Mouse (Mus musculus): ENCODE results near the gene Pklr. TPM values are rescaled to one million over a fixed set of nuclear protein-coding genes. Genes with fewer than 3 reads are reported as not detected.

The Pklr gene
- polyA plus RNA-seq, 1 experiment from 2014 or later = 91.8 TPM

- under 1% methylated on average over 43 of the region's 43 CpGs for WGBS
- no peak for TF ChIP-seq CTCF (IDR thresholded peaks at IDR 0.05; ENCODE audit: low read depth)
- peak within 1 kb of the TSS; percentile 88 for H3K4me2 ChIP-seq (replicated peaks; ENCODE audit: low read depth)
- peaks cover 68% of the 10 kb centered on the region for H3K36me3 ChIP-seq (ENCODE audit: control insufficient read depth, insufficient read depth)
- peak within 1 kb of the TSS; percentile 70 for H3K9ac ChIP-seq (ENCODE audit: low read depth, low read length)
- ATAC-seq = peak; percentile 95
- peak within 1 kb of the TSS; percentile 80 for H3K27ac ChIP-seq (ENCODE audit: low read depth, low read length)
- H3K27me3 ChIP-seq (replicated peaks; ENCODE audit: control insufficient read depth, insufficient read depth, low read length) = no peaks in the 10 kb centered on the region
- H3K9me3 ChIP-seq (ENCODE audit: control insufficient read depth) = no peaks in the 10 kb centered on the region
- H3K4me1 ChIP-seq (replicated peaks; ENCODE audit: control insufficient read depth, insufficient read depth, low read length) = 0 out of 2 replicates have a peak, but pooled peaks cover 7% of the 10 kb centered on the region
- H3K4me3 ChIP-seq (ENCODE audit: low read depth, low read length) = peak within 1 kb of the TSS; percentile 84
Observed at GRCm38 (mm10) chr3:89177242-89178106, 41.5 kb downstream of the Pklr start, which contains the start of gene Scamp3. Gene Scamp3 (plus strand): TSS chr3:89177473.

- no peak for TF ChIP-seq CTCF (IDR thresholded peaks at IDR 0.05; ENCODE audit: low read depth)
- Histone ChIP-seq H3K9me3 (ENCODE audit: control insufficient read depth) (no peaks in the 10 kb centered on the region), H3K4me1 (replicated peaks; ENCODE audit: control insufficient read depth, insufficient read depth, low read length) (0 out of 2 replicates have a peak, but pooled peaks cover 7% of the 10 kb centered on the region), H3K27ac (ENCODE audit: low read depth, low read length) (peak overlapping the region; percentile 80; the same call in 1 of the 2 replicates), H3K4me2 (replicated peaks; ENCODE audit: low read depth) (peak overlapping the region; percentile 88), H3K27me3 (replicated peaks; ENCODE audit: control insufficient read depth, insufficient read depth, low read length) (no peaks in the 10 kb centered on the region), H3K4me3 (ENCODE audit: low read depth, low read length) (peak overlapping the region; percentile 84), H3K36me3 (ENCODE audit: control insufficient read depth, insufficient read depth) (peaks cover 64% of the 10 kb centered on the region), H3K9ac (ENCODE audit: low read depth, low read length) (peak overlapping the region; percentile 70)
- 0% methylated on average over 6 of the region's 6 CpGs for WGBS
- ATAC-seq = no peak
Observed at GRCm38 (mm10) chr3:89178107-89178385, 42.1 kb downstream of the Pklr start.

DNA sequence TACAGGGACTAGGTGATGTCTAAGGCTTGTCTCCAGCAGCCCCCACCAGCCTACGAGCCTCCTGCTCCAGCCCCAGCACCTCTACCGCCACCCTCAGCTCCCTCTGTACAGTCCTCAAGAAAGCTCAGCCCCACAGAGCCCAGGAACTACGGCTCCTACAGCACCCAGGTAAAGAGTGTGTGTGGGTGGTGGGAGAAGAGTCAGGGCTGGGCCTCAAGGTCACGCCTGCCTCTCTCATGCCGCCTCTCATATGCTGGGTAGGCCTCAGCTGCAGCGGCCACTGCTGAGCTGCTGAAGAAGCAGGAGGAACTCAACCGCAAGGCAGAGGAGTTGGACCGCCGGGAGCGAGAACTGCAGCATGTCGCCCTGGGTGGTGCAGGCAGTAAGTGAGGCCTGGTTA, 43.1 kb downstream of the Pklr start:
- Histone ChIP-seq H3K4me1 (replicated peaks; ENCODE audit: control insufficient read depth, insufficient read depth, low read length) (0 out of 2 replicates have a peak, but pooled peaks cover 7% of the 10 kb centered on the region), H3K27ac (ENCODE audit: low read depth, low read length) (no peak overlapping the region), H3K4me3 (ENCODE audit: low read depth, low read length) (no peak overlapping the region), H3K9me3 (ENCODE audit: control insufficient read depth) (no peaks in the 10 kb centered on the region), H3K4me2 (replicated peaks; ENCODE audit: low read depth) (0 out of 2 replicates have a peak overlapping the region, but pooled peaks have one; percentile 88), H3K27me3 (replicated peaks; ENCODE audit: control insufficient read depth, insufficient read depth, low read length) (no peaks in the 10 kb centered on the region), H3K36me3 (ENCODE audit: control insufficient read depth, insufficient read depth) (peaks cover 54% of the 10 kb centered on the region), H3K9ac (ENCODE audit: low read depth, low read length) (no peak overlapping the region)
- no peak for ATAC-seq
- no peak for TF ChIP-seq CTCF (IDR thresholded peaks at IDR 0.05; ENCODE audit: low read depth)
- 83% methylated on average over 11 of the region's 11 CpGs for WGBS

DNA sequence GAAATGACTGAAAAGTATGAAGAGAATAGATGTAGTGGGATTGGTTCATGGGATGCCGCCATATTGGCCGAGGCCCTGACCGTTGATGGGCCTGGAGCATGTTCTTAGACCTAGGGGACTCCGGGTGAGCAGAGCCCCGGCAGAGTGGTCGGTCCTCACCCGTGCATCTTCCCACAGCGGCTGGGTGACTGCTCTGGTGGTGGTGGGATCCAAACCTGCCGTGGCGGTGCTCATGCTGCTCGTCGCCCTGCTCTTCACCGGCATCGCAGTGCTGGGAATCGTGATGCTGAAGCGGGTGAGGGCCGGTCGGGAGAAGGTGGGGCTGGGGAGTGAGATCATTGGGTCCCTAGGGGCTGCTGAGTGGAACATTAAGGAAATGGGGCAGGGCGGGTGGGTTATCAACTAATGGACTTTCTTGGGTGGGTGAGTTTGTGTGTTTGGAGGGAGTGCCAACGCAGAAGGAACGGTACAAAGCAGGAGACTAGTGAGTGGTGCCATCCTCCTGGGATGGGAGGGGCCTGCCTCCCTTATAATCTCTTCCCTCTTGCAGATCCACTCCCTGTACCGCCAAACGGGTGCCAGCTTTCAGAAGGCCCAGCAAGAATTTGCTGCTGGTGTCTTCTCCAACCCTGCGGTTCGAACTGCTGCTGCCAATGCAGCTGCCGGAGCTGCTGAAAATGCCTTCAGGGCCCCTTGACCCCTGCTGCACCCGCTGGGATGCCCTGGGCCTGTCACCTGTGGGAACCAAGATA, 46.0 kb downstream of the Pklr start:
- TF ChIP-seq CTCF (IDR thresholded peaks at IDR 0.05; ENCODE audit: low read depth) = no peak
- H3K27ac ChIP-seq (ENCODE audit: low read depth, low read length) = no peak overlapping the region

GRCm38 (mm10) chr3:89182531-89183057, 46.7 kb downstream of the Pklr start:
- ATAC-seq = no peak
- 34% methylated on average over 7 of the region's 7 CpGs for WGBS
- Histone ChIP-seq H3K4me1 (replicated peaks; ENCODE audit: control insufficient read depth, insufficient read depth, low read length) (0 out of 2 replicates have a peak, but pooled peaks cover 7% of the 10 kb centered on the region), H3K27me3 (replicated peaks; ENCODE audit: control insufficient read depth, insufficient read depth, low read length) (no peaks in the 10 kb centered on the region), H3K9me3 (ENCODE audit: control insufficient read depth) (no peaks in the 10 kb centered on the region), H3K4me2 (replicated peaks; ENCODE audit: low read depth) (peak overlapping the region; percentile 88), H3K4me3 (ENCODE audit: low read depth, low read length) (peak overlapping the region; percentile 63), H3K9ac (ENCODE audit: low read depth, low read length) (peak overlapping the region; percentile 45; the same call in 1 of the 2 replicates), H3K36me3 (ENCODE audit: control insufficient read depth, insufficient read depth) (peaks cover 28% of the 10 kb centered on the region), H3K27ac (ENCODE audit: low read depth, low read length) (no peak overlapping the region; the same call in 1 of the 2 replicates)
- no peak for TF ChIP-seq CTCF (IDR thresholded peaks at IDR 0.05; ENCODE audit: low read depth)

More for the DNA sequence above, 46.0 kb downstream of the Pklr start:
- no peak overlapping the region for H3K4me2 ChIP-seq (replicated peaks; ENCODE audit: low read depth)
- no peak for ATAC-seq
- no peaks in the 10 kb centered on the region for H3K9me3 ChIP-seq (ENCODE audit: control insufficient read depth)
- H3K27me3 ChIP-seq (replicated peaks; ENCODE audit: control insufficient read depth, insufficient read depth, low read length) = no peaks in the 10 kb centered on the region
- H3K36me3 ChIP-seq (ENCODE audit: control insufficient read depth, insufficient read depth) = peaks cover 28% of the 10 kb centered on the region
- WGBS = 93% methylated on average over 27 of the region's 27 CpGs
- no peak overlapping the region for H3K9ac ChIP-seq (ENCODE audit: low read depth, low read length)
- H3K4me3 ChIP-seq (ENCODE audit: low read depth, low read length) = no peak overlapping the region
- 0 out of 2 replicates have a peak, but pooled peaks cover 7% of the 10 kb centered on the region for H3K4me1 ChIP-seq (replicated peaks; ENCODE audit: control insufficient read depth, insufficient read depth, low read length)
